Mouse (Mus musculus): ENCODE measurements at regions not wholly inside any gene's neighbourhood (a gene's known extent, or its start where the extent isn't known, plus 50 kb on each side); places are given as distances from the start of the nearest gene placed in this dataset.

DNA sequence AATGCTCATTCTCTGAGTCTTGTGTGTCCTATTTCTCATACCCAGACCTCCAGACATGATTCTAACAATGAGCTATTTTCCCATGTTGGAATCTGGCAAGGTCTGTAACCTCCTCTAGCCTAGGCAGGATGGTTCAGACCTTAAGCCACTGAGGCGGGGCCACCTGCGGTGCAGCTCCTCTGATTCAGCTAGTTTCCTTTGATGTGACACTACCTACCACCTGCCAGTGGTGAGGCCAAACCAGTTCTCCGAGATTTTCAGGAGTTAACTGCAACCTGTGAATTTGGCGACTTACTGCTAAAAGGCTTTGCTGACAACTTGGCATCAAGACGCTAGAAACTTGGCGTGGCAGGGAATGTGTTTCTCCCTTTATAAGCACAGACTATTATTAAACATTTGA, 2691.3 kb downstream of the Gm37988 start:
- no peak for TF ChIP-seq CTCF (IDR thresholded peaks at IDR 0.05)
- no peak for TF ChIP-seq EP300 (IDR thresholded peaks at IDR 0.05)

Data from lung, postnatal 0 days (tissue).